Mouse (Mus musculus) forelimb bud, embryonic 11.5 days (tissue): Measurements from ENCODE around the gene Arhgef18.
A peak's percentile ranks its signal among the peaks of the same experiment; 100 is the strongest.

Experiments
- DNase-seq: peaks from one replicate; pipeline ENCODE4 v3.0.0-alpha.2; 2012; ENCODE audit warnings: low read depth, low spot score

Arhgef18 gene

GRCm38 (mm10) chr8:3395246-3395645 lies 2.4 kb downstream of the Arhgef18 start:
- DNase-seq, result no peak

- no peak for DNase-seq
Observed at GRCm38 (mm10) chr8:3397597-3397996, 4.8 kb downstream of the Arhgef18 start.

GRCm38 (mm10) chr8:3400509-3400908 lies 7.7 kb downstream of the Arhgef18 start:
- no peak for DNase-seq

GRCm38 (mm10) chr8:3407417-3407816 lies 14.6 kb downstream of the Arhgef18 start:
- no peak for DNase-seq

GRCm38 (mm10) chr8:3411085-3411484 lies 18.3 kb downstream of the Arhgef18 start:
- no peak for DNase-seq

- DNase-seq, result no peak
Observed at GRCm38 (mm10) chr8:3411901-3412301, 19.1 kb downstream of the Arhgef18 start.

GRCm38 (mm10) chr8:3412816-3413215 lies 20.0 kb downstream of the Arhgef18 start:
- no peak for DNase-seq

- DNase-seq, result no peak
Observed at GRCm38 (mm10) chr8:3414639-3415190, 21.9 kb downstream of the Arhgef18 start.

- no peak for DNase-seq
Observed at GRCm38 (mm10) chr8:3415259-3415658, 22.5 kb downstream of the Arhgef18 start.

- no peak for DNase-seq
Observed at GRCm38 (mm10) chr8:3415661-3416060, 22.9 kb downstream of the Arhgef18 start.

GRCm38 (mm10) chr8:3416846-3417245 lies 24.0 kb downstream of the Arhgef18 start:
- DNase-seq, result no peak

- no peak for DNase-seq
Observed at GRCm38 (mm10) chr8:3417455-3417854, 24.6 kb downstream of the Arhgef18 start.

- DNase-seq, result no peak
Observed at GRCm38 (mm10) chr8:3418101-3418500, 25.3 kb downstream of the Arhgef18 start.

- peak; percentile 74 for DNase-seq
Observed at GRCm38 (mm10) chr8:3420105-3420706, 27.4 kb downstream of the Arhgef18 start.

- DNase-seq, result no peak
Observed at GRCm38 (mm10) chr8:3421507-3421906, 28.7 kb downstream of the Arhgef18 start.

- DNase-seq, result no peak
Observed at GRCm38 (mm10) chr8:3425217-3425616, 32.4 kb downstream of the Arhgef18 start.

GRCm38 (mm10) chr8:3426211-3426610 lies 33.4 kb downstream of the Arhgef18 start:
- DNase-seq, result no peak

- DNase-seq, result no peak
Observed at GRCm38 (mm10) chr8:3428426-3428825, 35.6 kb downstream of the Arhgef18 start.

- no peak for DNase-seq
Observed at GRCm38 (mm10) chr8:3429966-3430365, 37.2 kb downstream of the Arhgef18 start.

- DNase-seq, result no peak
Observed at GRCm38 (mm10) chr8:3431113-3431512, 38.3 kb downstream of the Arhgef18 start.

GRCm38 (mm10) chr8:3436492-3436891 lies 43.7 kb downstream of the Arhgef18 start:
- DNase-seq, result no peak

GRCm38 (mm10) chr8:3439510-3439909 lies 46.7 kb downstream of the Arhgef18 start:
- DNase-seq, result no peak

GRCm38 (mm10) chr8:3449226-3449625 lies 56.4 kb downstream of the Arhgef18 start:
- DNase-seq, result no peak

- DNase-seq, result peak; percentile 56
Observed at GRCm38 (mm10) chr8:3450670-3451069, 57.9 kb downstream of the Arhgef18 start.
